Mouse (Mus musculus) embryo, embryonic 10.5 days (tissue): ENCODE measurements around the gene Zfp605.
A peak's percentile ranks its signal among the peaks of the same experiment; 100 is the strongest.
"Not testable (repeated sequence)": the region's sequence is repeated elsewhere in the genome, so short reads cannot be mapped to it uniquely, and the experiment has no call there.

Experiments used
- DNase-seq: peaks from one replicate; pipeline ENCODE4 v3.0.0-alpha.2; 2015; ENCODE audit warnings: low spot score

Zfp605 gene

DNA sequence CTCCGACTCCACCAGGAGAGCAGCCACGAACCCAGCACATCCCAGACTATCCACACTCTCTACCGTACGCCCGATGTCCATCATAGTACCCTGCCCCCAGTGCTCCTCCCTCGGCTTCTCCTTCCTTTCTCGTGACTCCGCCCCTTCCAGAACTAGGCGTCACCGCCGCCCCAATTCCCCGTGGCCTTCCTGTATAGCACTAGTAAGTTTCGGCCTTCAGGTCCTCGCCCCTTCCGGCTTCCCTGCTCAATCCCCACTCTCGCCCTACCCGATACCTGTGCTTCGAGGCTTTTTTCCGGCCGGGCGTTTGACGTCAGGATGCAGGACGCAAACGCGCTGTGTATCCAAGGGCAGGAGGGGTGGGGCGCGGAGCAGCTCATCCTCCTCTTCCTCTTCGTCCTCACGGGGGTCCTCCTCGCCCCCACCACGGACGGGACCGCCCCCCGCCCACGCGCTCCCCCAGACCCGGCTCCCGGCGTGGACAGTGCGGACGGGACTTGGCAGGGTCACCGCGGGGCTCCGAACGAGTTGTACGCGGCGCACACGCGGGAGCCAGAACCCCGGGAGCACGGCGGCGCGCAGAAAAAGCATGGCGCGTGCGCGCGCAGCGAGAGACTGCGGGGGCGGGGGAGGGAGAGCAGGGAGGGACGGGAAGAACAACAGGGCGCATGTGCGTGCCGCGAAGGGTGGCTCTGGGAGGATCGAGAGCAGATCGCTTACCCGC is 2.1 kb upstream of the Zfp605 start, which contains the start of gene Gtpbp6:
Gene Gtpbp6, minus strand, starts transcription at position 617 of the 724 bp plus-strand sequence.
- DNase-seq: peak; percentile 96

DNA sequence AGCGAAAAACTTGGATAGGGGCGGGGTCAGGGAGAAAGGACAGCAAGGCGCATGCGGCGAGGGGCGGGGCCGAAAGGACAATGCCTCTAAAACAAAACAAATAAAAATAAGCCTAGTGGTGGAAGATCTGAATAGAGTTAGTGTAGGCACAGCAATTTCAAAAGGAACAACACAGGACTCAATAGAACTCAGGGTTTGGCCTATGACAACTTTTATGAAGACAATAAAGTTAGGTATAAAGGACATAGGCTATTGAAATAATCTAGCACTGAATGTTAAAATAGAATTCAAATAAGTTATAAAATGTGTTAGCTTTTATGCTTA is 1.6 kb upstream of the Zfp605 start:
- no peak for DNase-seq

DNA sequence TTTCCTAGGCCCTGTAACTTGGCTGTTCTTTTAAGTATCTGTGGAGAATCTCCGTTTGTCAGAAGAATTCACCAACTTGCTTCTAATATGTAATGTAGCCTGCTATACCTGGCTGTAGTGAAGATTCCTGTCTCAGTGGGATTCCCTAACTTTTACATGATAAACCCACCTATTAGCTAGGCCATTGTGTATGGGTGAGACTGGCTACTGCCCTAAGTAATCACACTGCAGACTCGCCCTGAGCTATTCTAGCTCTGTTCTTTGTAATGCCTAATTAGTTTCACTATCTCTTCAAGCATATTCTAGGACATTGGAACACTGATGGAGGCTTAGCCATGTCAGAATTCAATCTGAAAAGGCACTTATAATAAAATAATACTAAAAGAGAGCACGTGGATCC is 12.5 kb downstream of the Zfp605 start:
- DNase-seq: not testable (repeated sequence)

DNA sequence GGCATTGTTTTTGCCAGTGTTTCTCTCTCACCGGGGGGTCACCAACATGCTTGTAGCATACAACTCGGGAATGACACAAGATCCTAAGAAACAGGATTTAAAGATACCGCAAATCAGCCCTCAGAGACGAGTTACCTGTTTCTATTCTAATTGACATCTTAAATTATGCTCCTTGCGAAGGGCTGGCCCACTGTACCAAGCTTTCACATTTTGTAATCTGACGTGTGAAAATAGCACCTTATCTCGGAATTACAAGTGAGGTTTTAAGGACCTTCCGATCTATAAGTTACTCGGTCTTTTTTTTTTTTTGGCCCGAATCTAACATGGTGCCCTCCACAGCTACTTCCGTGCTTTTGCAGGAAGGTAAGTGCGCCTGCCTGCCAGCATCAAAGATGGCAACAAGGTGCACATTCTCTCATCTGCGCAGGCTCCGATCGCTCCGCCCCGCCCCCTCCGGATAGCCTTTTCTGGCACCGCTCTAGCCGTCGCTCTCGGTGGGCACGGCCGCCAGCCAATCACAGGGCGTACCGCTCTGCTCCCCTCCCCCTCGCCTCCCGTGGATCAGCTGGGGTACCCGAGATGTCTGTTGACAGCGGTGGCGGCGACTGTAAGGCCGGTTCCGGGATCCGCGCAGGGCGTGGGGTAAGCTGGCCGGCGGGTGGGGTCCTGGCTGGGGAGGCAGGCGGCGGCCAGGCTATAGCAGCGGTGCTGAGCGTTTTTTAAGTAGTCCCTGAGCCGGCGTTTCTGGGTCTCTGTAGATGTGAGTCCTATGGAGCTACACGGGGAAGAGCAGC is 25.6 kb downstream of the Zfp605 start, which contains the start of gene Chfr:
Gene Chfr, plus strand, starts transcription at position 550 of the 794 bp plus-strand sequence.
- DNase-seq: peak; percentile 98

DNA sequence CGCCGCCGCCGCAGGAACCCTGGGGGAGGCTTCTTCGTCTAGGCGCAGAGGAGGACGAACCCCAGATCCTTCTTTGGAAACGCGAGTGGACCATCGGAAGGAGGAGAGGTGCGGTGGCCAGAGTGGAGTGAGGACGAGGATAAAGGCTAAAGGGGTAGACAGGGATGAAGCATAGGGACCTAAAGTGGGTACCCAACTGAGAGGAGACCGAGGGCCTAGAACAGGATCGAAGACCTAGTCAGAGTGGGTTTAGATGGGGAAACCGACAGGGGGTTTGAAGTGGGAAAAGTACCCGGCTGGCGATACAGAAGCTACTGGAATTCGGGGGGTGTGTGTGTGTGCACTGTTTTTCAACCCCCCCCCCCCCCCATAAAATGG is 26.2 kb downstream of the Zfp605 start:
- no peak for DNase-seq

DNA sequence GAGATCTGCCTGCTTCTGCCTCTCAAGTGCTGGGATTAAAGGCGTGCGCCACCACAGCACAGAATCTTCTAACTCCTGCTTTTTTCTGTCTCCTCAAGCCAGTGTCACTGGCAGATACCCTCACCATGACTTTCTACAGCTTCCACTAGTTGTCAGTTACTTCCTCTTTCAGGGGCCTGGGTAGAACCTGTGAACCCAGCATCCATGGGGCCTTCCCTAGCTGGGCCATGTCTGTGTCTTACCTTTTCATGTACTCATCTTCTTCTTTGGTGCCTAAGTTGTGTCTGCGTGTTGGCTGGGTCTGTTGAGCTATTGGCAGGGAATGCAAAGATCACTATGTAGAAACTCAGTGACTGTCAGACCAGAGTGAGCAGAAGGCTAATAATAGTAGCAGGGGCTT is 27.9 kb downstream of the Zfp605 start:
- DNase-seq: no peak

DNA sequence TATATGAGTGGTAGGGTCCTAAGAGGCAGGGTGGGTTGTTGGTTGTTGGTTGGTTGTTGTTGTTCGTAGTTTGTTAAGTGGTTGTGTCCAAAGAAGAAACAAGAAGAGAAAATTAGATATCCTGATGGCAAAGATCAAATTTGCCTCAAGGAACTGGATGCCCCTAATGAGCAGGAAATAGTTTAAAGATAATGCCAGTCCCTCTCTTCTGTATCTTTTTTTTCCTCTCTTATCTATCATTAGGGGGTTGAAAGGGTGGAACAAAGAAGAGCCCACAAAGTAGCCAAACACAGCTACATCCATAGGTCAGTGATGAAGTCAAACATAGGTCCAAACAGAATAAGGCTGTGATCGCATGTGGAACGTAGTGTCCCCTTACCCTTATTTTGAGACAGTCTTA is 29.4 kb downstream of the Zfp605 start:
- no peak for DNase-seq

DNA sequence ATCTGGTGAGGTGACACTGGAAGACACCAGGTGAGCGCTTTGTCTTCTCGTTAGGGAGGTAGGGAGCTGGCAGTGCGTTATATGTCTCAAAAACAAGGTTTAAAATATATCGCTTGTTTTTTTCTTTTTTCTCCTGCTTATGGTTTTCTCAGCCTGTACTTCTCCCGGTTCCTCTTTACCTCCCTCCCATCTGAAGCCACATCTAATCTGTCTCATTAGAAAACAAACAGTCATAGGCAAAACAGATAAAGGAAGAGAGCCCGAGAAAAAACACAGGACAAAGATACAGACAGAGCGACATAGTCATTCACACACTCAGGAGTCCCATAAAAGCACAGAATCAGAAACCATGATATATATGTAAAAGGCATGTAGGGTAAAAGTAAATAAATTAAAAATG is 30.5 kb downstream of the Zfp605 start:
- DNase-seq: no peak

DNA sequence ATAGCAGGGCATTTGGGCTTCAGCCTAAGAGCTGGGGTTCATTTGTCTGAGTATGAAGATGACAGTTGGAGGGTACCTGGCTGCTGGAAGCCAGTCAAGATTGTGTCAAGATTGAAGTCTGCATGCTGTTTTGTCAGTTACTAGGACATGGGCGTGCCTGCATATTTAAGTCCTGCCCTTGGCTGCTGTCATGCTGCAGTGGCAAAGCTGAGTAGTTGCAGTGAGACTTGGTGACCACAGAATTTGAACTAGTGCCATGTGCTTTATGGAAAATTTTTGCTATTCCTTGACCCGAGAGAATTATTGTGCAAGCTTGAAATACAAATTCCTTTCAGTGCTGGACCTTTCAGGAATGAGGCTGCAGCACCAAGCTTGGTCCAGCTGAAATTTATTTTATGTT is 32.4 kb downstream of the Zfp605 start:
- no peak for DNase-seq

DNA sequence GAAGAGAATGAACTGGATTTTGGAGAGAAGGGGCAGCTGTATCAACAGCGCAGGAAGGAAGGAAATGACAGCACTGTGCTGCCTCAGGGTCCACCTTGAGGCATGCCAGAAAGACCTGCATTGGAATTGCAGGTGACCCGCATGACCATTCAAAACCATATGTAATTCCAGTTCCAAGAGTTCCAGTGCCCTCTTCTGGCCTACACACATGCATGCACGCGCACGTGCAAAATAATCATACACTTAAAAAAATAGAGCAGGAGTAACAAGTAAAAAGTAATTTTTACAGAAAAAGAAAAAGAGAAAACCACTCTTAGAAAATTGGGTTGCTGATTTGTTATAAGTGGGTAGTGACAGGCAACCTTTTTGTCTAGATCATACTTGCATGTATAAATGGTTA is 33.1 kb downstream of the Zfp605 start:
- peak; percentile 23 for DNase-seq

DNA sequence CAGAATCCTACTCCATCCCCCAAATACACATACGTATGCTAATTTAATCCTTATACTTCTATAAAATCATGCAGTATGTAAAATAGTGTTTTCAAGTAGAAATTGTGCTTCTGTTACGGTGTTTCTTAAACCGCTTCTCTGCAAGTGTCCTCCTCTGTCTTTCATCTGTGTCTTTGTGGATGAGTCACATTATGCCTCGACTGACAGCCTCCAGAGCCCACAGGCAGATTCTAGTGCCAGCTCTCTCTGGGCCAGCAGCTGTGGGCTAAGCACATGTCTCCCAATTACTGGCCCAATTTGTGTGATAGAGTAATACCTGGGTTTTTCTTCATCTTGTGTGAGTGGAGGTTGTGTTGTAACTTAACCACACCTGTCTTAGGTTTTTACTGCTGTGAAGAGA is 59.5 kb downstream of the Zfp605 start:
- DNase-seq: no peak

DNA sequence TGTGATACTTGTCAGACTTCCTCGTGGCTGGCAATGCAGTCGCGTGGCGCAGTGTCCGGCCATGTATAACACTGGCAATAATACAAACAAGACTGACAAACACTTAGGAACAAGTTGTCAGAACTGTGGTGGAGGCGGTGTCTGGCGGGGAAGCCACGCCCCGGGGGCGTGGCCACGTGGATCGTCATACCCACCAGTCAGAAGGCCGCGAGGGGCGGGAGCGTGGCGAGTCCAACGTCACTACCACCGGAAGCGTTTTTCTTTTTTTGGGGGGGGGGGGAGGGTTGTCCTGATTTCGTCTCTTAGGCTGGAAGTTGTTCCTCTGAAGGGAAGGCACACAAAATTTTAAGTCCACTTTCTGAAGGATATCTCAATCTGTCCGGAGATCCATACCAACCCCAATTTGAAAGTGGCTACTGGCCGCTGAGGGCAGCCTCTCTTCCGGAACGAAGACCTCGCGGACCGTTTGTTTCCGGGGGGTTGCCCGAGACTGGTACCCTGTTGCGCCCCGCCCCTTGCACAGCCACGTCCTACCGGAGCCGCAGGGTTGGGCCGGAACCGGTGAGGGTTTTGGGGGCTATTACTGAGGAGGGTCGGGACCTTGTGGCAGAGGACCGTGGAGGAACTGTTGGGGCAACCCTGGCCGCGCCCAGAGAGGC is 66.6 kb downstream of the Zfp605 start, which contains the start of gene Golga3:
Gene Golga3, plus strand, starts transcription at position 340 of the 659 bp plus-strand sequence.
- peak; percentile 96 for DNase-seq

DNA sequence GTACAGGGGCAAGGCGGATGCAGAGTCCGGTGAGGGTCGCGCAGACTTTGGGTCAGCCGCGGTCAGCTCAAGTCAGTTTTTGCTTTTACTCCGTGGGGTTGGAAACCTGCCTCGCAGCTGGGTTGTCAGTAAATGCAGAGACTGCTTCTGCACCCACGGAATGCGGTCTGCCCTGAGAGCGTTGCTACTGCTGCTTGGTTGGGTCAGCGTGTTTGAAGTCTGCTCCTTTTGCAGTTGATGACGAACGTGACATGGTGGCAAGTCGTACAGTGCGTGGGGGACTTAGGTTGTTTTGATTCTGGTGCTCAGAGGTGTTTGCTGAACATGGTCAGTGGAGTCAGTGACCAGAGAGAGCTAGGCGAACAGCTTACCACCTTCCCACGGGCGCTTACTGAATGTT is 67.1 kb downstream of the Zfp605 start:
- no peak for DNase-seq

DNA sequence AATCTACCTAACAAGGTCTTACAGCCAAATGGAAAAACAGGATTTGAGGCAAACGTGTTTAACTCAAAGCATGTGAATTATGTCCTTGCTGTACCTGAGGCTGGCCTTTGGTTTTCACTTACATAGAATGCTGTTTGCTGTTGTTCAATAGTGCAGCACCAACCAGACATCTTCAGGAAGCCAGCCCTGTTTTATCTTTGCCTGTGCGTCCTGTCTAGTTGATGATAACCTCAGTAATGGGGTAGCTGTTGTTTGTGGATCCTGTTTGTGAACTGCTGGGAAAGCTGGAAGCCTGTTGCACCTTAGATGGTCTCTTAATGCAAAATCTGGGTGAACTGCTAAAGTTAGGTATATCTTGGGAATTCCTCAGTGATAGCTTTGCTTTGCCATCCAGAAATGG is 68.7 kb downstream of the Zfp605 start:
- DNase-seq: no peak
